Mouse (Mus musculus) cerebellum, adult 2 months (tissue): ENCODE measurements around the gene Trit1.

Experiments used
- CTCF ChIP-seq: fragments of 200-500 bp; IDR thresholded peaks from 2 replicates; pipeline ENCODE4 v1.5.1; 2011; ENCODE audit warnings: low read depth, mild to moderate bottlenecking, control low read depth, low read length, moderate library complexity, borderline replicate concordance; ENCODE audit not compliant: insufficient read depth
- POLR2A ChIP-seq: fragments of 200-500 bp; IDR thresholded peaks from 2 replicates; pipeline ENCODE4 v1.6.1; 2011; ENCODE audit warnings: low read length, control low read depth, borderline replicate concordance; ENCODE audit not compliant: insufficient read depth

DNA sequence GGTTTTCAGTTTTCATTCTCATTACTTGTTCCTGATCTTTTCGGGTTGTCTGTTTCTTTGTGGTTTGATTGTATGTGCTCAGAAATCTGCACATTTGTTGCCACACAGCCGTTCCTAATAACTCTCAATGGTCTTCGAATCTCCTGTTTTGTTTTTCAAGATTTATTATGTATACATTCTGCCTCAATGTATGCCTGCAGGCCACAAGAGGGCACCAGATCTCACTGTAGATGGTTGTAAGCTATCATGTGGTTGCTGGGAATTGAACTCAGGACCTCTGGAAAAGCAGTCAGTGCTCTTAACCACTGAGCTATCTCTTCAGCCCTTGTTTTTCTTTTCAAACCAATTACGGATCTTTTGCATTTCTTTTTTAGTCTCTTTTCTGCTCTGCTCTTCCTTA lies 70.0 kb downstream of the Trit1 start:
- TF ChIP-seq CTCF (no peak), POLR2A (no peak)
